Mouse (Mus musculus) limb, embryonic 15.5 days (tissue): Measurements from ENCODE around the gene A4galt. TPM values are rescaled to one million over a fixed set of nuclear protein-coding genes. Genes with fewer than 3 reads are reported as not detected.

ENCODE experiments used
- ATAC-seq: fragments of 200-750 bp; cut with Nextera tagmentation; 2 replicates; pipeline ENCODE4 v1.8.0; 2017; ENCODE audit warnings: low read depth, moderate TSS enrichment; ENCODE audit not compliant: insufficient number of reproducible peaks, low FRiP score, low TSS enrichment
- H3K27ac ChIP-seq: fragments of 300-500 bp; sonication (generic); 2 replicates; pipeline ENCODE4 v1.5.1; 2015; ENCODE audit warnings: moderate library complexity, mild to moderate bottlenecking, inconsistent platforms
- H3K27me3 ChIP-seq: fragments of 300-500 bp; sonication (generic); 2 replicates; pipeline ENCODE4 v1.6.1; 2015; ENCODE audit warnings: inconsistent platforms
- H3K36me3 ChIP-seq: fragments of 300-500 bp; sonication (generic); 2 replicates; pipeline ENCODE4 v1.6.1; 2015; ENCODE audit warnings: inconsistent platforms
- H3K4me1 ChIP-seq: fragments of 300-500 bp; sonication (generic); 2 replicates; pipeline ENCODE4 v1.6.1; 2015; ENCODE audit warnings: inconsistent platforms
- H3K4me2 ChIP-seq: fragments of 300-500 bp; sonication (generic); 2 replicates; pipeline ENCODE4 v1.6.1; 2015; ENCODE audit warnings: mild to moderate bottlenecking, inconsistent platforms
- H3K4me3 ChIP-seq: fragments of 300-500 bp; sonication (generic); 2 replicates; pipeline ENCODE4 v1.5.1; 2015; ENCODE audit warnings: mild to moderate bottlenecking, inconsistent platforms
- H3K9ac ChIP-seq: fragments of 300-500 bp; sonication (generic); 2 replicates; pipeline ENCODE4 v1.6.1; 2015; ENCODE audit warnings: inconsistent platforms
- H3K9me3 ChIP-seq: fragments of 300-500 bp; sonication (generic); 2 replicates; pipeline ENCODE4 v1.6.1; 2016; ENCODE audit warnings: inconsistent platforms
- WGBS: fragments of 180-500 bp; shearing (Covaris S2); methylation state at CpG from one replicate; pipeline ENCODE4 v1.1.7; 2015; 5-methylcytosine and 5-hydroxymethylcytosine counted together
- polyA plus RNA-seq: library from polyadenylated mRNA; unstranded; fragments of >200 nt; fragmentation: Nextera tagmentation; extraction: Ambion mirVana; gene quantifications from 2 replicates; pipeline ENCODE4 v1.2.1, GENCODE M21; 2015

A4galt gene
- polyA plus RNA-seq, 1 experiment from 2014 or later, result 5.7 TPM

DNA sequence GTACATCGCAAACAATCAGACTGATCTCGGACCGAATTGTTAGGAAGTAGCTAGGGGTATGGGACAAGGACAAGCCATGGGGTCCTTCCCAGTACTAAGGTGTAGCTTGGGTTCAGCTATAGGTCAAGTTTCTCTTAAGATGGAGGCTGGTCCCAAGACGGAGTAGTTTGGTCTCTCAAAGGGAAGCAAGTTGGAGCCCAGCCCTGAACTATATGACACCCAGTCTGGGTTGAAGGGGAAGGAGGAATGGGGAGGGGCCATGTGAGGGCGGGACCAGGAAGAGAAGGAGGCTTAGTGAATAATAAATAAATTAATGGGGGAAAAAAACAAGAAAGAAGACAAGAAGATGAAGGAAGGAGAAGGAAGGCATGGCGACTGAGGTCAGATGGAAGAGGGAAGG, 71.6 kb downstream of the A4galt start:
- ATAC-seq, result no peak
- Histone ChIP-seq H3K36me3 (no peaks in the 10 kb centered on the region), H3K4me3 (no peak overlapping the region), H3K27me3 (no peaks in the 10 kb centered on the region), H3K27ac (no peak overlapping the region), H3K4me1 (no peaks in the 10 kb centered on the region), H3K9ac (no peak overlapping the region), H3K9me3 (no peaks in the 10 kb centered on the region), H3K4me2 (no peak overlapping the region)
- 84% methylated on average over 6 of the region's 6 CpGs for WGBS

Other genes starting within 250 kb of the A4galt start
- 4.7 and 5.2 TPM in 2 replicates for gene Nfam1, start 218.5 kb downstream of the A4galt start, polyA plus RNA-seq
- 66.0 and 68.8 TPM in 2 replicates for gene Serhl, start 162.3 kb downstream of the A4galt start, polyA plus RNA-seq
- 66.9 and 67.3 TPM in 2 replicates for gene Rrp7a, start 129.0 kb downstream of the A4galt start, polyA plus RNA-seq
- 134 and 137 TPM in 2 replicates for gene Poldip3, start 102.4 kb downstream of the A4galt start, polyA plus RNA-seq
- 152 and 185 TPM in 2 replicates for gene Cyb5r3, start 79.2 kb downstream of the A4galt start, polyA plus RNA-seq
- 60.8 and 61.4 TPM in 2 replicates for gene Arfgap3, start 98.5 kb upstream of the A4galt start, polyA plus RNA-seq
- 57.2 and 65.8 TPM in 2 replicates for gene Pacsin2, start 212.8 kb upstream of the A4galt start, polyA plus RNA-seq